Mouse (Mus musculus) embryonic facial prominence, embryonic 14.5 days (tissue): ENCODE results near the gene Lbp. TPM values are rescaled to one million over a fixed set of nuclear protein-coding genes. Genes with fewer than 3 reads are reported as not detected.

Source experiments
- ATAC-seq: fragments of 200-750 bp; cut with Nextera tagmentation; 2 replicates; pipeline ENCODE4 v1.8.0; 2017; ENCODE audit warnings: low read depth, moderate number of reproducible peaks, moderate TSS enrichment
- DNase-seq: peaks from one replicate; pipeline ENCODE4 v3.0.0-alpha.2; 2015; ENCODE audit warnings: low spot score
- H3K27ac ChIP-seq: fragments of 300-500 bp; sonication (generic); replicated peaks from 2 replicates; pipeline ENCODE4 v1.5.1; 2014; ENCODE audit warnings: low read depth, mild to moderate bottlenecking, low read length, moderate library complexity
- H3K27me3 ChIP-seq: fragments of 300-500 bp; sonication (generic); replicated peaks from 2 replicates; pipeline ENCODE4 v1.6.1; 2014; ENCODE audit warnings: low read length; ENCODE audit not compliant: control insufficient read depth, insufficient read depth
- H3K36me3 ChIP-seq: fragments of 300-500 bp; sonication (generic); 2 replicates; pipeline ENCODE4 v1.6.1; 2014; ENCODE audit warnings: low read length, mixed read lengths; ENCODE audit not compliant: control insufficient read depth, insufficient read depth
- H3K4me1 ChIP-seq: fragments of 300-500 bp; sonication (generic); 2 replicates; pipeline ENCODE4 v1.6.1; 2014; ENCODE audit warnings: antibody characterized with exemption, low read length; ENCODE audit not compliant: control insufficient read depth, insufficient read depth
- H3K4me2 ChIP-seq: fragments of 300-500 bp; sonication (generic); 2 replicates; pipeline ENCODE4 v1.6.1; 2014; ENCODE audit warnings: low read depth, mild to moderate bottlenecking, low read length, moderate library complexity, mixed read lengths
- H3K4me3 ChIP-seq: fragments of 300-500 bp; sonication (generic); 2 replicates; pipeline ENCODE4 v1.5.1; 2014; ENCODE audit warnings: low read depth, mild to moderate bottlenecking, low read length
- H3K9ac ChIP-seq: fragments of 300-500 bp; sonication (generic); 2 replicates; pipeline ENCODE4 v1.6.1; 2014; ENCODE audit warnings: low read depth, mild to moderate bottlenecking, low read length, moderate library complexity, mixed read lengths
- H3K9me3 ChIP-seq: fragments of 300-500 bp; sonication (generic); 2 replicates; pipeline ENCODE4 v1.6.1; 2016; ENCODE audit warnings: low read length; ENCODE audit not compliant: control insufficient read depth
- WGBS: fragments of 180-500 bp; shearing (Covaris S2); extraction: QIAGEN DNeasy Blood & Tissue Kit; methylation state at CpG from one replicate; pipeline ENCODE4 v1.1.7; 2014; 5-methylcytosine and 5-hydroxymethylcytosine counted together
- polyA plus RNA-seq: library from polyadenylated mRNA; unstranded; fragments of >200 nt; fragmentation: Nextera tagmentation; extraction: Ambion mirVana; gene quantifications from 2 replicates; pipeline ENCODE4 v1.2.1, GENCODE M21; 2014

Gene Lbp
- polyA plus RNA-seq, 1 experiment from 2014 or later, result 11.9 TPM

DNA sequence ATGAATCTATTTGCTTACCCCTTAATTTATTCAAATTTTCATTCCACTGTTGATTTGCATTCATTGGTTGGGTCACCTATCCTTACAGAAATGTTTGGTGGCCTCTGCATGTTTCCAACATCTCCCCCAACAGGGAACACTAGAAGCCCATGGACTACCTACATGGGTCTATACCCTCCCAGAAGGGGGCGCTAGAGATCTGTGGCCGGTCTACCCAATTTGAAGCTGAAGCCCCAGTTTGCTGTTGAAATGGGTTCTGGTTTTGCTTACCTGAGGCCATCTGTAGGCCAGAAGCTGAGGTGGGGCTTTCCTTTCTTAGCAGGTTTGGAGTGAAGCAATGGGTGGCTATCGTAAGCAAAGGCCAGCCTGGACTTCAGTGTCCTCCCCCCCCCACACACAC, 30.9 kb upstream of the Lbp start:
- H3K9me3 ChIP-seq, result no peaks in the 10 kb centered on the region
- ATAC-seq (no peak), DNase-seq (no peak)

DNA sequence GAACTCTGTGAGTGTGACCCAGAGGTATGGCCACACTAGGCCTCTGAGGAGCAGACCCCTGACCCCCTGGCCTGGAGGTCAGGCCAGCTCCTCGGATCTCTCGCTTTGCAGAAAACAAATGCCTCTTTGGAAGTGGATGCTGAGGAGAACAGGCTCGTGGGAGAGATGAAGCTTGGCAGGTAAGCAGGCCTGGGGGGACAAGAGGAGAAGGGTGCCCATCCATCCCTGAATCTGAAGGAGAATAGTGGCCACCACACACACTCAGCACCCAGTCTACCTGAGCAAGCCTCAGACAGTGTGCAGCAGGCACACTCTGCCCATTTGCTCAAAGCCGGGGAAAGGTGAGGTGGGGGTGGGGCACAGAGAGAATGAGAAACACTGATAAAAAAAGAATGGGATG, 30.5 kb upstream of the Lbp start:
- DNase-seq, result no peak
- H3K4me3 ChIP-seq, result no peak overlapping the region
- no peak overlapping the region for H3K27ac ChIP-seq
- 61% methylated on average over 4 of the region's 4 CpGs for WGBS
- H3K27me3 ChIP-seq, result no peaks in the 10 kb centered on the region
- no peak overlapping the region for H3K4me2 ChIP-seq
- H3K36me3 ChIP-seq, result no peaks in the 10 kb centered on the region
- H3K9ac ChIP-seq, result no peak overlapping the region
- no peak for ATAC-seq
- H3K9me3 ChIP-seq, result no peaks in the 10 kb centered on the region
- no peaks in the 10 kb centered on the region for H3K4me1 ChIP-seq

More for the DNA sequence above, 30.9 kb upstream of the Lbp start:
- no peaks in the 10 kb centered on the region for H3K36me3 ChIP-seq
- 96% methylated on average over 3 of the region's 3 CpGs for whole genome bisulfite sequencing
- H3K9ac ChIP-seq, result no peak overlapping the region
- H3K27me3 ChIP-seq, result no peaks in the 10 kb centered on the region
- H3K4me1 ChIP-seq, result no peaks in the 10 kb centered on the region
- no peak overlapping the region for H3K4me3 ChIP-seq
- no peak overlapping the region for H3K4me2 ChIP-seq
- H3K27ac ChIP-seq, result no peak overlapping the region

DNA sequence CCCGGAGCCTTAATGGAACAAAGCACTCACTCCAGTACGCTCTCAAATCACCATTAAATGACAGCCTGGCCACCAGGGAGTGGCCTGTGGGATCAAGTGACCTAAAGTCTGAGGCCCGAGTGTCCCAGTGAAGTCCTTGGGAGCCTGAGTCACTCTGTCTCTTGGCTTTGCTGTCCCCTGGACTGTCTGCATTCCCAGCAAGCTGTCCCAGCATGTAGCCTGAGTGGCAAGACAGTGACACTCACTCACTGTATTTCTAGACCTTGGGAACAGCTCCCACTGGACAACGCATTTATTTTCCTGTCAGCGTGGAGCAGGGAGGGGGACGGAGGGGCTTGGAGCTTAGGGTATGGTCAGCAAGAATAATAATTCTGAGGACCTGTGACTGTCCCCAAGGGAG, 29.8 kb upstream of the Lbp start:
- H3K36me3 ChIP-seq, result no peaks in the 10 kb centered on the region
- no peak overlapping the region for H3K4me2 ChIP-seq
- WGBS, result 61% methylated on average over 6 of the region's 6 CpGs
- no peaks in the 10 kb centered on the region for H3K4me1 ChIP-seq
- H3K27ac ChIP-seq, result no peak overlapping the region
- H3K9me3 ChIP-seq, result no peaks in the 10 kb centered on the region
- H3K9ac ChIP-seq, result no peak overlapping the region
- ATAC-seq (no peak), DNase-seq (no peak)
- H3K4me3 ChIP-seq, result no peak overlapping the region
- no peaks in the 10 kb centered on the region for H3K27me3 ChIP-seq

DNA sequence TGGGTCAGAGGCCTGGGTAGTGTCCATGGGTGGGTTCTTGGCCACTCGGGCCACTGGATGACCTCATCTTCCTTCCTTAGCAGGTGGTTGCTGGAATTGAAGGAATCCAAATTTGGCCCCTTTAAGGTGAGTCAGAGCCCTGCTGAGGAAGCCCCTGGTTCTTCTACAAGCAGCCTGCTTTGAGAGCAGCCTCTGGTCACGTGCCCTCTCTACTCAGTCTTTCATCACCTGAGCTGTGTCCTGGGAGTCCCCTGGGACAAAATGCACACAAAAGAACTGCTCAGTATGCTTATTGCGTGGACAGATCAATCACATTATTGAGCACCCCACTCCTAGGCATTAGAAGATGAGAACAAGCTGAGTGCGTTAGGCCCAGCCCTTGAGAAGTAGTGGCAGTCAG, 29.4 kb upstream of the Lbp start:
- H3K9ac ChIP-seq, result no peak overlapping the region
- ATAC-seq (no peak), DNase-seq (no peak)
- no peak overlapping the region for H3K27ac ChIP-seq
- no peak overlapping the region for H3K4me3 ChIP-seq
- no peaks in the 10 kb centered on the region for H3K4me1 ChIP-seq
- no peaks in the 10 kb centered on the region for H3K9me3 ChIP-seq
- no peaks in the 10 kb centered on the region for H3K27me3 ChIP-seq
- no peaks in the 10 kb centered on the region for H3K36me3 ChIP-seq
- WGBS, result 74% methylated on average over 4 of the region's 4 CpGs
- H3K4me2 ChIP-seq, result no peak overlapping the region

DNA sequence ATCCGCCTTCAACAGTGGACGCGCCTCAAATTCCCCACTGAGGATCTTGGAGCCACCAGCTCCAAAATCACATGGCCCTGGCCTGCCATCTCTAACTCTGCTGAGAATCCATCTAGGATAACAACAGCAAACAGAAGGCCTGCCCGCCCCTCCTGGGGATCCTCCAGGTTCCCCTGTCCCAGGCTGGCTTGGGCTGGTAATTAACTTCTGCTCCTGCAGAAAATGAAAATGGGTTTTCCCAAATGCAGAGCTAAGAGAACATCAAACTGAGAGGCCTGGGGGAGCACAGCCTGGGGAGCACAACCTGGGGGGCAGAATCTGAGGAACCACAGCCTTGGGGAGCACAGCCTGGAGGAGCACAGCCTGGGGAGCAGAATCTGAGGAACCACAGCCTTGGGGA, 26.6 kb upstream of the Lbp start:
- Histone ChIP-seq H3K9me3 (no peaks in the 10 kb centered on the region), H3K9ac (no peak overlapping the region), H3K27ac (no peak overlapping the region), H3K4me2 (no peak overlapping the region), H3K4me3 (no peak overlapping the region), H3K27me3 (no peaks in the 10 kb centered on the region), H3K36me3 (no peaks in the 10 kb centered on the region), H3K4me1 (no peaks in the 10 kb centered on the region)
- no peak for ATAC-seq
- 97% methylated on average over 4 of the region's 4 CpGs for WGBS
- DNase-seq, result no peak

DNA sequence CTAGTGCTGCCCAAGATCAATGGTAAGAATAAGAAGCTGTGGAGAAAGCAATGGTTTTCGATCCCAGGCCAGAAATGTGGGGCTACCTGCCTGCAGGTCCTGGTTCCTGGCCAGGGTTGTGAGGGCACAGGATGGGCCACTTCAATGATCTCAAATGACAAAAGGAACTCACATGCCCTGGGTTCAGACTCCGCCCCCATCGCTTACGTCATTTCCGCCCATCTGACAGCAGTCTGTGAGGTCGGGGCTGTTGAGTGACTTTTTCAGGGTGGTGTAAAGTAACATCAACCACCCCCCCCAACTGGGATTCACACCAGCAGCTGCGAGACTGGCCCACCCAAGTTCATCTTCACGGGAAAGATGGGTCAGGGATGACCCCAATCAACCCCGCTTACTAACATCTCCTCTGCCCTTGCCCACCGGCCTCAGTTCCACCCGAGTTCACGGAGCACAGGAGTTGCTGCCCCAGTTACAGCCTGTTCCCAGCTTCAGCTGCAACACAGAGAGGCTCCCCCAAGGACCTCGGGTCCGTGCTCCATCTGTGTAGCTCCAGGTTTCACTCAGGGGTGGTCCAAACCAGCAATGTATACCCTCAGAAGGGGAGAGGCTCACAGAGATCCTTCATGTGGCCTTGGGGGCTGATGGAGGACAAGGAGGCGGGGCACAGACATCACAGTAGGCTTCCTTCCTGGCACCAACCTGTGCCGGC, 24.6 kb upstream of the Lbp start:
- no peak overlapping the region for H3K27ac ChIP-seq
- H3K9ac ChIP-seq, result no peak overlapping the region
- H3K4me1 ChIP-seq, result no peaks in the 10 kb centered on the region
- no peak for ATAC-seq
- WGBS, result 62% methylated on average over 14 of the region's 16 CpGs
- no peaks in the 10 kb centered on the region for H3K27me3 ChIP-seq
- no peak overlapping the region for H3K4me3 ChIP-seq
- DNase-seq, result no peak
- H3K9me3 ChIP-seq, result no peaks in the 10 kb centered on the region
- H3K36me3 ChIP-seq, result no peaks in the 10 kb centered on the region
- H3K4me2 ChIP-seq, result no peak overlapping the region

DNA sequence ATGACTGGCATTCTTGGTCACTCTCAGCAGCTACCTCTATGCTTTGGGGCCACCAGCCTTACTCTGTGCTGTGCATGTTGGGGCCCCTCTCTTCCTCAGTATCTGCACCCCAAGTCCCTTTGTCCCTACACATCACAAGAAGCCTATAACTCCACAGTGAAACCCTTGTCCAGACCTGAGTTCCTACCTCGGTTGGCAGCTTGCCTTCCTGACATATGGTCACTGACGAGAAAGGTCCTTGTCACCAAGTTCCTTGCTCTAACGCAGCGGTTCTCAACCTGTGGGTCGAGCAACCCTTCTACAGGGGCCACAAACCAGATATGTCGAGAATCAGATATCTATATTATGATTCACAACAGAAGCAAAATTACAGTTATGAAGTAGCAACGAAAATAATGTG, 23.2 kb upstream of the Lbp start:
- 83% methylated on average over 7 of the region's 7 CpGs for WGBS
- DNase-seq, result no peak
- no peak overlapping the region for H3K4me3 ChIP-seq

DNA sequence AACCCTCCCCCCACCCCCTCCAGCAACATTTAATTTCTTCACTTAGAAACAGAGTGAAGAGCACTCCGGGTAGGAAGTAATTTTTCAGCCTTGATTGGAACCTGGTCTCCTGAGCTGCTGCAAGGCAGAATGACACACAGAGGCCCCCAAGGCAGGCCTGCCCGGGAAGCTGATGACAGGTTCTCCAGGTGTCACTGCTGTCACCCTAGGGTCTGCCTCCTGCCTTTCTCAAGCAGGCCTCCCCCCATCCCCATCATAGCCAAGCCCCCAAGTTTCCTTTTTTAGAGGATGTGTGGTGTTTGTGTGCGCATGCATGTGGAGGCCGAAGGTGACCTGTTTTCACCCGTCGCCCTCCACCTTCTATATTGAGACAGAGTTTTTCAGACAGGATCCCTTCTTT, 22.5 kb upstream of the Lbp start:
- 70% methylated on average over 6 of the region's 6 CpGs for WGBS
- DNase-seq, result no peak
- Histone ChIP-seq H3K4me3 (no peak overlapping the region), H3K27me3 (no peaks in the 10 kb centered on the region), H3K9me3 (no peaks in the 10 kb centered on the region), H3K36me3 (no peaks in the 10 kb centered on the region), H3K27ac (no peak overlapping the region), H3K4me1 (no peaks in the 10 kb centered on the region), H3K4me2 (no peak overlapping the region), H3K9ac (no peak overlapping the region)
- no peak for ATAC-seq

More for the DNA sequence above, 23.2 kb upstream of the Lbp start:
- H3K9me3 ChIP-seq, result no peaks in the 10 kb centered on the region
- H3K27ac ChIP-seq, result no peak overlapping the region
- no peaks in the 10 kb centered on the region for H3K4me1 ChIP-seq
- ATAC-seq, result no peak
- no peak overlapping the region for H3K9ac ChIP-seq
- no peaks in the 10 kb centered on the region for H3K36me3 ChIP-seq
- H3K4me2 ChIP-seq, result no peak overlapping the region
- H3K27me3 ChIP-seq, result no peaks in the 10 kb centered on the region

DNA sequence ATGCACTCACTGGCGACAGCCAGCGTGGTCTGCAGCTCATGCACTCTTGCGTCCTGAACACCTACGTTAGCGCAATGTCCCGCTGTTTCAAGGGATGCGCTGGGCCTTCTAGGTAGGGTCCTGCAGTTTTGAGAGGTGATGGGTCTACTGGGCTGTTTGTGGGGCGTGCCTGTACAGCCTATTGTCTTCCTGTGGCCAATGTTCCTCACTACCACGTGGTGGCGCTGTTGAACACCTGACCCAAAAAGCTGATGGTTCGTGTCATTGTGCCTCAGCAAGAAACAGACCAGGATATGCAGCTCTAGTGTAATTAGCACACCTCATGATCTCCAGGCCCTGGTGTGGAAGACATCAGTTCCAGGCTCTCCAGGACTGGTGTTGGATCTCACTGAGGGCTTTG, 21.7 kb upstream of the Lbp start:
- H3K4me1 ChIP-seq, result no peaks in the 10 kb centered on the region
- no peaks in the 10 kb centered on the region for H3K9me3 ChIP-seq
- no peak overlapping the region for H3K9ac ChIP-seq
- no peaks in the 10 kb centered on the region for H3K27me3 ChIP-seq
- H3K27ac ChIP-seq, result no peak overlapping the region
- no peak overlapping the region for H3K4me2 ChIP-seq
- DNase-seq (peak; percentile 39), ATAC-seq (no peak)
- H3K4me3 ChIP-seq, result no peak overlapping the region
- H3K36me3 ChIP-seq, result no peaks in the 10 kb centered on the region
- 17% methylated on average over 11 of the region's 11 CpGs for WGBS
